Mouse (Mus musculus) erythroblast, embryonic 14.5 days (primary cell): ENCODE measurements at regions not wholly inside any gene's neighbourhood (a gene's known extent, or its start where the extent isn't known, plus 50 kb on each side); places are given as distances from the start of the nearest gene placed in this dataset.

Experiments used
- H3K27me3 ChIP-seq: 2 replicates; pipeline ENCODE4 v1.6.1; 2012; ENCODE audit warnings: inconsistent platforms; ENCODE audit not compliant: control insufficient read depth
- H3K36me3 ChIP-seq: 2 replicates; pipeline ENCODE4 v1.6.1; 2012; ENCODE audit warnings: mild to moderate bottlenecking, inconsistent platforms; ENCODE audit not compliant: control insufficient read depth
- H3K4me1 ChIP-seq: 2 replicates; pipeline ENCODE4 v1.6.1; 2012; ENCODE audit warnings: inconsistent platforms; ENCODE audit not compliant: control insufficient read depth
- H3K4me3 ChIP-seq: replicated peaks from 2 replicates; pipeline ENCODE3; 2012; ENCODE audit warnings: moderate library complexity, mild to moderate bottlenecking, inconsistent platforms
- H3K9me3 ChIP-seq: 2 replicates; pipeline ENCODE4 v1.6.1; 2012; ENCODE audit warnings: low read length, inconsistent platforms, mixed read lengths; ENCODE audit not compliant: control insufficient read depth
- GATA1 ChIP-seq: IDR thresholded peaks from 2 replicates; pipeline ENCODE4 v1.6.1; 2012; ENCODE audit warnings: low read length, inconsistent platforms, mixed read lengths
- TAL1 ChIP-seq: IDR thresholded peaks from 3 replicates; pipeline ENCODE4 v1.6.1; 2012; ENCODE audit warnings: low read length, inconsistent platforms, mixed read lengths

- Histone ChIP-seq H3K36me3 (no peaks in the 10 kb centered on the region), H3K4me1 (no peaks in the 10 kb centered on the region), H3K27me3 (no peaks in the 10 kb centered on the region), H3K9me3 (no peaks in the 10 kb centered on the region), H3K4me3 (no peak overlapping the region)
- TF ChIP-seq GATA1 (no peak), TAL1 (no peak)
Observed at GRCm38 (mm10) chr3:21861636-21861970, 214.8 kb upstream of the Tbl1xr1 start.

GRCm38 (mm10) chr3:21864391-21864790 lies 212.1 kb upstream of the Tbl1xr1 start:
- Histone ChIP-seq H3K4me1 (no peaks in the 10 kb centered on the region), H3K36me3 (no peaks in the 10 kb centered on the region), H3K9me3 (no peaks in the 10 kb centered on the region), H3K27me3 (no peaks in the 10 kb centered on the region), H3K4me3 (no peak overlapping the region)
- no peak for TF ChIP-seq TAL1
- TF ChIP-seq GATA1: no peak

GRCm38 (mm10) chr3:21865856-21866255 lies 210.6 kb upstream of the Tbl1xr1 start:
- TF ChIP-seq GATA1 (no peak), TAL1 (no peak)
- no peaks in the 10 kb centered on the region for H3K36me3 ChIP-seq

GRCm38 (mm10) chr3:21878396-21878795 lies 198.1 kb upstream of the Tbl1xr1 start:
- H3K4me1 ChIP-seq: no peaks in the 10 kb centered on the region
- no peak overlapping the region for H3K4me3 ChIP-seq
- TF ChIP-seq GATA1 (no peak), TAL1 (no peak)
- H3K36me3 ChIP-seq: no peaks in the 10 kb centered on the region
- H3K27me3 ChIP-seq: no peaks in the 10 kb centered on the region
- H3K9me3 ChIP-seq: no peaks in the 10 kb centered on the region

More at GRCm38 (mm10) chr3:21865856-21866255, 210.6 kb upstream of the Tbl1xr1 start:
- H3K4me3 ChIP-seq: no peak overlapping the region
- H3K4me1 ChIP-seq: no peaks in the 10 kb centered on the region
- no peaks in the 10 kb centered on the region for H3K9me3 ChIP-seq
- H3K27me3 ChIP-seq: no peaks in the 10 kb centered on the region

- no peaks in the 10 kb centered on the region for H3K27me3 ChIP-seq
- no peaks in the 10 kb centered on the region for H3K36me3 ChIP-seq
- TF ChIP-seq GATA1 (no peak), TAL1 (no peak)
- no peaks in the 10 kb centered on the region for H3K4me1 ChIP-seq
- H3K9me3 ChIP-seq: no peaks in the 10 kb centered on the region
- no peak overlapping the region for H3K4me3 ChIP-seq
Observed at GRCm38 (mm10) chr3:21884216-21884615, 192.2 kb upstream of the Tbl1xr1 start.

GRCm38 (mm10) chr3:21888710-21889109 lies 187.7 kb upstream of the Tbl1xr1 start:
- TF ChIP-seq GATA1: no peak
- TF ChIP-seq TAL1: no peak
- H3K36me3 ChIP-seq: no peaks in the 10 kb centered on the region

GRCm38 (mm10) chr3:21891819-21892480 lies 184.5 kb upstream of the Tbl1xr1 start:
- Histone ChIP-seq H3K9me3 (no peaks in the 10 kb centered on the region), H3K27me3 (no peaks in the 10 kb centered on the region), H3K4me3 (no peak overlapping the region), H3K4me1 (no peaks in the 10 kb centered on the region), H3K36me3 (no peaks in the 10 kb centered on the region)
- TF ChIP-seq GATA1: no peak
- TF ChIP-seq TAL1: no peak

More at GRCm38 (mm10) chr3:21888710-21889109, 187.7 kb upstream of the Tbl1xr1 start:
- H3K9me3 ChIP-seq: no peaks in the 10 kb centered on the region
- H3K4me3 ChIP-seq: no peak overlapping the region
- H3K4me1 ChIP-seq: no peaks in the 10 kb centered on the region
- H3K27me3 ChIP-seq: no peaks in the 10 kb centered on the region

GRCm38 (mm10) chr3:21892864-21893404 lies 183.5 kb upstream of the Tbl1xr1 start:
- TF ChIP-seq TAL1: no peak
- no peak for TF ChIP-seq GATA1
- Histone ChIP-seq H3K4me3 (no peak overlapping the region), H3K36me3 (no peaks in the 10 kb centered on the region), H3K4me1 (no peaks in the 10 kb centered on the region), H3K27me3 (no peaks in the 10 kb centered on the region), H3K9me3 (no peaks in the 10 kb centered on the region)

- H3K4me3 ChIP-seq: no peak overlapping the region
- H3K4me1 ChIP-seq: no peaks in the 10 kb centered on the region
- no peaks in the 10 kb centered on the region for H3K27me3 ChIP-seq
- TF ChIP-seq GATA1 (no peak), TAL1 (no peak)
- no peaks in the 10 kb centered on the region for H3K36me3 ChIP-seq
- no peaks in the 10 kb centered on the region for H3K9me3 ChIP-seq
Observed at GRCm38 (mm10) chr3:21895551-21895950, 180.9 kb upstream of the Tbl1xr1 start.

GRCm38 (mm10) chr3:21898241-21898640 lies 178.2 kb upstream of the Tbl1xr1 start:
- Histone ChIP-seq H3K27me3 (no peaks in the 10 kb centered on the region), H3K9me3 (no peaks in the 10 kb centered on the region), H3K4me3 (no peak overlapping the region), H3K36me3 (no peaks in the 10 kb centered on the region), H3K4me1 (no peaks in the 10 kb centered on the region)
- TF ChIP-seq TAL1 (no peak), GATA1 (no peak)
